Mouse (Mus musculus) retina, adult 2 months (tissue): ENCODE data around the gene Tbc1d14.

Experiments used
- DNase-seq: peaks from one replicate; pipeline ENCODE4 v3.0.0-alpha.2; 2012; ENCODE audit warnings: low read depth, low spot score

Tbc1d14 gene

GRCm38 (mm10) chr5:36593176-36593575, at the start of gene Tbc1d14:
Tbc1d14 (minus strand) TSS chr5:36593276.
- DNase-seq: no peak

DNA sequence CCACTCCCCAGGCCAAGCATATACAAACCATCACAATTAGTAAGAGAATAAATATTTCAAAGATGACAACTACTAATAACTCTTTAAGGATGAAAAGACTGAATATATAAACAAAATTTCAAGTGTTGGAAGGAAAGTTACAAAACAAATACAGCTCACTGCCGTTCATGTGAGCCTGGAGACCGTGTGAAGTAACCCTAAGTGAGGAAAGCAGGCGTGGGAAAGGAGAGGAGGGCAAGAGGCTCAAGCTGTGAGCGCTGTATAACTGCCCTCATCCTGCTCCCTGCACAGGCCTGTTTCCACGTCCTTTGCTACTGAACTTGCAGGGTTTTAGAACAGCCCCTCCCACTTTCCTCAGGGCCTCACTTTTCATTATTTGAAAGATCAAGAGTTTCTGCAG, 32.5 kb upstream of the Tbc1d14 start:
- no peak for DNase-seq

- DNase-seq: no peak
These were observed 30.6 kb upstream of the Tbc1d14 start for GRCm38 (mm10) chr5:36623670-36624069.

DNA sequence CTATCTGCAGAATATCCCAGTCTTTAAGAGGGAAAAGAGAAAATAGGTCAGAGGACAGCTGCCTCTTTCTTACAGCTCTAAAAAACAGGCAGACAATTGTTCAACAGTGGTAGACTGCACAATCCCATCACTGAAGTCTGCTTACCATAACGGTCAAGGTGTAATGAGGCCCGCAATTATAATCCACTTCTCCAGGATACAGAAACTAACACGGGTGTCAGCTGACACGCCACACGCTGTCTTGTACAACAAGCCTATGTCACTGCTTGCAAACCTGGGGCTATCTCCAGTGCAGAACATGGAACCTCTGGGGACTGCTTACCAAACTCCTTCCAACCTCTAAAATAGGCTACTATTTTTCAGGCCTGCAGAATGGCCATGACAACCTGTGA, 28.0 kb upstream of the Tbc1d14 start:
- DNase-seq: no peak

GRCm38 (mm10) chr5:36620409-36621057, 27.5 kb upstream of the Tbc1d14 start:
- DNase-seq: no peak

DNA sequence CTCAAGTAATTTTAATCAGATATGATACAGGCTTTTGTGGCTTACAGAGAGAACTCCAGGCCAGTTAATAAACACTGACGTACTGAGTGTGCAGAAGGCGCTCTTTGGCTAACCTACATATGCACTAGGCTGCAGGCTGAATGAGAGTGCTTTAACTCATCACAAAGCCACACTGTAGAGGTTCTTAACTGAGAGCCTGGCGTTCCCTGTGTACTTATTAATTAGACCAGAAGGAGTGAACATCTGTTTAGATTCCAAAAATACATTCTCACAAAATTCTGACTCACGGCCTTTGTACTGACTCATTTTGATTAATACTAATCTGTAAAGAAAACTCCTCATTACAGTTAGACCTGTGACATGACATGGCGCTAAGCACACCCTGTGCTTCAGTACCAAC, 25.8 kb upstream of the Tbc1d14 start:
- no peak for DNase-seq

DNA sequence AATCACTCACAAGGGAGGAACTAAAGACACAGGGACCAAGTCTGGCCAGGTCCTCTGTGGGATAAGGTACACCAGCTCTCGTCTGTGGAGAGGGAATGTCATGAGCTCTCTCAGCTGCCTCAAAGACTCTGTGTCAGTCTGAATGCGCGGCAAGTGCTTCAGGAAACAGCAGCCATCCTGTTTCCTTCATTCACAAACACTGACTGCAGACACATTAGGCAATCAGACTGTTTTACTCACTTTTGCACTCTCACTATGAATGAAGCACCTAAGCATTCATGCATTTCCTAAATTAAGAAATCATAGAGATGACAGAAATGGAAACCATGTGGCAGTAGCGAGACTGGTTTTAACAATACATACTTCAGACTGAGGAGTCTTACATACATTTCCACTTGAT, 25.3 kb upstream of the Tbc1d14 start:
- no peak for DNase-seq

- no peak for DNase-seq
These were observed 21.0 kb upstream of the Tbc1d14 start for GRCm38 (mm10) chr5:36614124-36614523.

DNA sequence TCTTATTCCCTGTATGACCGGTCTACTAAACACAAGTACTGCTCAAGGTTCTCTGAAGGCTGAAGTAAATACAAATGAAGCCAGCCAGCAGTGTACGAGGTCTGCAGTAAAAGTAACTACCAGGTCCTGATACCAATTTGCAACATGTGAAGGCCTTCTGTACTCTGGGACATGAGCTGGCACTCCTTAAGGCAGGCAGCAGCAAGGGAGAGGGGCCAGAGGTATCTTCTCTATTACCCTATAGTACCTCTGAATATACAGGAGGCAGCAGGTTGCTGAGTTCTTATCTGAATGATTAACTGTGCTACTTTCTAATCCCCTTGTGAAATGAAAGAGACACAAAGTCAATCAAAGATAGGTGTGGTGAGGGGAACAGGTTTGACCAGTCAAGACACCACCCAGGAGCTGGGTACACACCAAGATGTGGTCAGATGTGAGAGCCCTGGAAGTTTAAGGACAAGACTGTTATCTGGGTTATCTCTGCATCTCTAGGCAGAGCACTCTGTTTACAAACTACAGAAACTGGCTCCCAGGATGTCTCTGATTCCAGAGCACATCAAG, 15.9 kb upstream of the Tbc1d14 start:
- DNase-seq: no peak

- DNase-seq: no peak
These were observed 10.0 kb upstream of the Tbc1d14 start for GRCm38 (mm10) chr5:36603031-36603430.

- no peak for DNase-seq
These were observed 9.0 kb upstream of the Tbc1d14 start for GRCm38 (mm10) chr5:36602028-36602427.

DNA sequence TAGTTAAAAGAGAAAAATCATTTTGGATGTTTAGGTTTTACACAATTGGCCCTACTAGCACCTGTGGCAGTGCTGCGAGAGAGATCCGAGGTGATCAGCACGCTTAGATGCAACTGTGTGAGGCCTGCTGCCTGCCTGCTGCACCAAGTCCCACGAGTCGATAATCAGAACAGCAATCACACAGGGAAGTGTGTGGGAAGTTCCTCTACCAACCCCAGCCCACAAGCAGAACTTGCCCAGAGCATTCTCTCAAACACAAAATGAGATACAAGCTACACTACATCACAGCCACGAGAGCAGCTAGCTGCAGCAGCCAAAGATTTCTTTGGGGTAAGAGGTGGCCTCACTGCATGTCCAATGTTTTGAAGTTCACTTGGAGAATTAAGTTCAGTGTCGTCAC, 8.4 kb upstream of the Tbc1d14 start:
- no peak for DNase-seq

DNA sequence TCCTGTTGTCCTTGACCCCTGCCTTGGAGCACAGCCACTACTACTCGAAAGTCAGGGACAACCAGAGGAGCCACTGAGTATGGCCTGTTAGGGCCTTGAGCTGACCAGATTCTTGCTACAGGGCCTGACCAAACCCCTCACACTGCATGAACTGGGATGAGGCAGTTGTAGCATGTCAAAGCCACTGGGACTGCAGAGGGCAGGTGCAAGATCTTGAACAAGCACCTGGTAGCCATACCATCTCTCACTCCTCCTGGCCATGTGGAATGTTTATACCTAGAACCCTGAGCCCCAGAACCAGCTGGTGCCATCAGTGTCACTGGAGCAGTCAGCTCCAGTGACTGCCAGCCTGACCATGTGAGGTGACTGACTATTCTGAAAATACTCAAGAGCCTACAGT, 5.8 kb upstream of the Tbc1d14 start:
- DNase-seq: no peak

DNA sequence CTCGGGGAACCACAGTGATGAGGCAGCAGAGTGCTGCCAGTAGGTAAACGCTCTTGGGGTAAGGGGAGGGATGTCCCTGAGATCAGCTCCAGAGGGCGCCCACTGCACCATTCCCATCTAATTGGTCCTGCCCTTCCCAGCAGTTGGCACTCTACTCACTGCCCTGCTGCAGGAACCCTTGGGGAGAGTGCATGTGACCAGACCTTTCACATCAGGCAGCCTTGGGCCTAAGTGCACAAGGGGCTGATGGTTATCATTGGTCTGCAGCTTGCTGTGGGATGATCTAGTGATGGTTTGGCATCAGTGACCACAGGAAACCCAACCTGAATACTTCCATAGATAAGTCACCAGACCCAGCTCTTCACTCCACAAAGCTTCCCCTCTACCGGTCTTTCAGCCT, 4.6 kb upstream of the Tbc1d14 start:
- no peak for DNase-seq

GRCm38 (mm10) chr5:36596225-36596624, 3.1 kb upstream of the Tbc1d14 start:
- DNase-seq: no peak

DNA sequence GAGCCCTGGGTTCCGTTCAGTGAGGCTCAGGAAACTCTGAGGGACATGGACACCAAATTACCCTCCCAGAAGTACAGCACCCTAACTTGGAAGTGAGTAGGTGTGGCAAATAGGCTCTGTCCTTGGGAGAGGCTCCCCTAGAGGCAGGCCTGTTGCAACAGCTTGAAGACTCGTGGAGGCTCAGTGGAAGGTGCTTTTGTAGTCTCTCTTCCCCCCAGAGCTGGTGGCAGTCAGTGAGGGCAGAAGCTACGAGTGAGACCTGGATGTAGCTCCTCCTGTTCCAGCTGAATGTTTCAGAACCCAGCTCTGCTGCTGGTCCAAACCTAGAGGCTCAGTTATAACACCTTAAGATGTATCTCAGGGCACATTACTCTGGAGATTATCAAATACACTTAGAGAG, 2.0 kb upstream of the Tbc1d14 start:
- DNase-seq: no peak

DNA sequence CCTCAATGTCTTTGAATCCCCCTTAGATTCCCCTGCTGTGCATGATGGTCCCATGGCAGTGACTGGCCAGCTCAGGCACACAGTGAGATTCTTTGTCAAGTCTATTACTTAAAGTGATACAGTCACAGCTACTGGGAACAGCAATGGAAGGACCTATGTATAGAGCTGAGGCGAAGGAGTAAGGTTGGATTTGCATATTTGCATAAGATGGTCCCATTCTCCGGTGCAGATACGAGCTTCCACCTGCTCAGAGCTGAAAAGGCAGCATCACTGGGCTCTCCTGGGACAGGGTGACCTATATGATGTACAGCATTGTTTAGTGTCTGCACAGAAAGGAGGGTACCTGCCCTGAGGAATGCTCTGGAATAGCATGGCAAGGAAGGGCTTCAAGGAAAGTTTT, 1.3 kb upstream of the Tbc1d14 start:
- DNase-seq: no peak

DNA sequence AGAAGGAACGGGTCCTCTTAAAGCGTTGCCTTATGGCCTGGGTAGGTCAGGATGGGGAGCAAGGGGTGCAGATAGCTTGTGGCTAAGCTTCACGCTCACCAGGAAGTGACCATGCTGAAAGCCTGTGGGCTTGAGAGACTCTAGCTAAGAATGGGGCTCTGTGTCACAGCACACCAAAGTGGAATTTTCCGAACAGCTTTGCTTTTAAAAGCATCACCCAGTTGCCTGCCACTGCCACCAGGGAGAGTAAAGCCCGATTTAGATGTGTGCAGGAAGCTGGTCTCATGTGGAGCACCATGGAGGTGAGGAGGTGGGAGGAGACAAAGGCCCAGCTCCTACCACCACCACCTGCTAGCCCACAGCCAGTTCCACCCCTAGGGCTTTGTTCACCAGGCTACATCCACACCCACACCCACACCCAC, 2.6 kb downstream of the Tbc1d14 start:
- no peak for DNase-seq

DNA sequence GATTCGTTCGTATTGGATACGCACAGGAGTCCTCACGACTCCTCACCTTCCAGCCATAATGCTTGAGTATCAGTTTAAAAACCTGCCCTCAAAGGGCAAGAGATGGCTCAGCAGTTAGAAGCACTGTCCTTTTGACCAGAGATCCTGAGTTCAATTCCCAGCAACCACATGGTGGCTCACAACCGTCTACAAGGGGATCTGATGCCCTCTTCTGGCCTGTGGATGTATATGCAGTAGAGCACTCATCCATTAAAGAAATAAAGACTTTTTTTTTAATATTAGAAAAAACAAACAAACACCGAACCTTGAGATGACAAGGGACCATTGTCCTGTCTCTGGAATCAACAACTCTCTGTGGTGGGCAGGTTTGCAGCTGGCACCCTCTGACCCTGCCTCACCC, 8.8 kb downstream of the Tbc1d14 start:
- no peak for DNase-seq

GRCm38 (mm10) chr5:36581924-36582642, 11.0 kb downstream of the Tbc1d14 start:
- DNase-seq: peak; percentile 99

DNA sequence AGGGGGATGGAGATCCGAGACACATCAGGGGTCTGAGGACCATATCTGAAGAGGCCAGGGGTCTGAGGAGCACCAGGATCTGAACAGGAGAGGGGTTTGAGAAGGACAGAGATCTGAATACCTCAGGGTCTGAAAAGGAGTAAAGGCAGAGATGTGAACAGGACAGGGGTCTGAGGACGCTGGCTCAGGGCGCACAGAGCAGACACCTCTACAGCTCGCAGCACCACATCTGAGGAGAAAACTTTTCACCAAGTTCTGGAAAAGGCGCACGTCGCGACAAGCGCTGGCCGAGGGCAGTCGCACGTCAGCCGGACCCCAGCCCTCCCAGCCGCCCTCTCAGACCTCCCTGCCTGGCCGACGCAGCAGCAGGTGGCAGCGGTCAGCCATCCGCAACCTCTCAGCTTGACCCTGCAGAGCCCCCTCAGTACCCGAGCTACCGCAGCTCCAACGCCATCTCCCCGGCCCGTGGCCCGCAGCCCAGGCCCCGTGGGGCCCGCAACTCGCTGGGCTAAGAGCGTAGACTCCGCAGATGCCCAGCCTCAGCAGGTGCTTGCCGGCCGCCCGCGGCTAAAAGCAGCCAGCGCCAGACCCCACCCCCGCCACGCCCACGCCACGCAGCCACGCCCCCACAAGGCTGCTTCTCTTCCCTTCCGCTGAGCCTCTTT, 11.7 kb downstream of the Tbc1d14 start:
- no peak for DNase-seq

GRCm38 (mm10) chr5:36579967-36580366, 13.1 kb downstream of the Tbc1d14 start:
- DNase-seq: no peak

GRCm38 (mm10) chr5:36578982-36579381, 14.1 kb downstream of the Tbc1d14 start:
- no peak for DNase-seq
